Mouse (Mus musculus) testis, adult 2 months (tissue): Measurements from ENCODE around the gene Sox5. TPM values are rescaled to one million over a fixed set of nuclear protein-coding genes. Genes with fewer than 3 reads are reported as not detected.

Source experiments
- H3K27ac ChIP-seq: fragments of 200-500 bp; 2 replicates; pipeline ENCODE4 v1.5.1; 2012; ENCODE audit warnings: low read depth, low read length; ENCODE audit not compliant: control insufficient read depth, insufficient read depth
- H3K27me3 ChIP-seq: fragments of 200-500 bp; 2 replicates; pipeline ENCODE4 v1.6.1; 2012; ENCODE audit warnings: mild to moderate bottlenecking, low read length, moderate library complexity; ENCODE audit not compliant: control insufficient read depth, insufficient read depth
- H3K36me3 ChIP-seq: fragments of 200-500 bp; 2 replicates; pipeline ENCODE4 v1.6.1; 2012; ENCODE audit warnings: mild to moderate bottlenecking, low read length; ENCODE audit not compliant: control insufficient read depth, insufficient read depth
- H3K4me1 ChIP-seq: fragments of 200-500 bp; 2 replicates; pipeline ENCODE4 v1.6.1; 2012; ENCODE audit warnings: low read length; ENCODE audit not compliant: control insufficient read depth, insufficient read depth
- H3K4me3 ChIP-seq: fragments of 200-500 bp; 2 replicates; pipeline ENCODE4 v1.5.1; 2012; ENCODE audit warnings: low read depth, mild to moderate bottlenecking, low read length, moderate library complexity, mixed read lengths; ENCODE audit not compliant: control insufficient read depth
- CTCF ChIP-seq: fragments of 200-500 bp; IDR thresholded peaks from 2 replicates; pipeline ENCODE4 v1.5.1; 2012; ENCODE audit warnings: low read depth, mild to moderate bottlenecking, inconsistent platforms, low read length, moderate library complexity; ENCODE audit not compliant: control insufficient read depth, insufficient read depth, insufficient replicate concordance
- POLR2A ChIP-seq: fragments of 200-500 bp; IDR thresholded peaks from 2 replicates; pipeline ENCODE4 v1.6.1; 2012; ENCODE audit warnings: low read depth, mild to moderate bottlenecking, inconsistent platforms, low read length, moderate library complexity; ENCODE audit not compliant: control insufficient read depth
- polyA plus RNA-seq: library from polyadenylated mRNA; depleted of rRNA; stranded (reverse); fragments of >200 nt; gene quantifications from 2 replicates; pipeline ENCODE4 v1.2.3, GENCODE M21; 2012

Sox5 gene
- polyA plus RNA-seq, 1 experiment: 148 TPM

GRCm38 (mm10) chr6:143918405-143918947 lies 863.3 kb downstream of the Sox5 start:
- Histone ChIP-seq H3K36me3 (no peaks in the 10 kb centered on the region), H3K4me3 (no peak overlapping the region), H3K4me1 (no peaks in the 10 kb centered on the region), H3K27ac (no peak overlapping the region), H3K27me3 (no peaks in the 10 kb centered on the region)
- TF ChIP-seq POLR2A: no peak
- no peak for TF ChIP-seq CTCF

DNA sequence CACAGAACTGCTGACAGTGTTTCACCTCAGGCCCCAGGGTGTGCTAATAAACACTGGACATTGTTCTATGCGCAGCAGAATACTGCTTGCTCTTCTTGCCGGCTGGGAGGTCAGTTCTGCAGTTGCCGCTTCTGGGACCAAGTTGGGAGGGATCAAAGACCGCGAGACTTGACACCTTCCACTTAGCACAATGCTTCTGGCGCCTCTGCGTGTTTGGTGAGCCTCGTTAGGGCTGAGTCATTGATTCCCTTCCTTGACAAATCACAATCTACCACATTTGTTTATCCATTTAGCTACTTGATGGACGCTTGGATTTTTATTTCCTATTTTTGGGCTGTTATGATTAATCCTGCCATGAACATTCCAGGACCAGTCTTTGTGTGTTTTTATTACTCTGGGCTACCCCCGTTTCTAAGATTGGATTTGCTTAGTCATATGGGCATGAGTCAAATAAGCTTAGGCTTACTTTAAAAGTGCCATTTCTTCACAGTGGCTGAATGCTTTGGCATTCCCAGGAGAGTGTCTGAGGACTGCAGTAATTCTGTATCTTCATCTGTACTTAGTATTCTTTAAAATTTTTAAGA lies 865.5 kb downstream of the Sox5 start:
- Histone ChIP-seq H3K36me3 (no peaks in the 10 kb centered on the region), H3K4me1 (no peaks in the 10 kb centered on the region), H3K4me3 (no peak overlapping the region), H3K27me3 (no peaks in the 10 kb centered on the region), H3K27ac (no peak overlapping the region)
- TF ChIP-seq CTCF: no peak
- no peak for TF ChIP-seq POLR2A

GRCm38 (mm10) chr6:143915686-143916085 lies 866.1 kb downstream of the Sox5 start:
- Histone ChIP-seq H3K27me3 (no peaks in the 10 kb centered on the region), H3K27ac (no peak overlapping the region), H3K36me3 (no peaks in the 10 kb centered on the region), H3K4me1 (no peaks in the 10 kb centered on the region), H3K4me3 (no peak overlapping the region)
- TF ChIP-seq POLR2A (no peak), CTCF (no peak)

- H3K4me3 ChIP-seq: no peak overlapping the region
- no peak for TF ChIP-seq POLR2A
- TF ChIP-seq CTCF: no peak
- no peaks in the 10 kb centered on the region for H3K36me3 ChIP-seq
- no peaks in the 10 kb centered on the region for H3K27me3 ChIP-seq
- no peak overlapping the region for H3K27ac ChIP-seq
- H3K4me1 ChIP-seq: no peaks in the 10 kb centered on the region
Measured at GRCm38 (mm10) chr6:143912316-143912715, 869.5 kb downstream of the Sox5 start.

GRCm38 (mm10) chr6:143904693-143905031 lies 877.1 kb downstream of the Sox5 start:
- Histone ChIP-seq H3K36me3 (no peaks in the 10 kb centered on the region), H3K4me1 (no peaks in the 10 kb centered on the region), H3K27me3 (no peaks in the 10 kb centered on the region), H3K27ac (no peak overlapping the region), H3K4me3 (no peak overlapping the region)
- TF ChIP-seq POLR2A: no peak
- TF ChIP-seq CTCF: no peak

DNA sequence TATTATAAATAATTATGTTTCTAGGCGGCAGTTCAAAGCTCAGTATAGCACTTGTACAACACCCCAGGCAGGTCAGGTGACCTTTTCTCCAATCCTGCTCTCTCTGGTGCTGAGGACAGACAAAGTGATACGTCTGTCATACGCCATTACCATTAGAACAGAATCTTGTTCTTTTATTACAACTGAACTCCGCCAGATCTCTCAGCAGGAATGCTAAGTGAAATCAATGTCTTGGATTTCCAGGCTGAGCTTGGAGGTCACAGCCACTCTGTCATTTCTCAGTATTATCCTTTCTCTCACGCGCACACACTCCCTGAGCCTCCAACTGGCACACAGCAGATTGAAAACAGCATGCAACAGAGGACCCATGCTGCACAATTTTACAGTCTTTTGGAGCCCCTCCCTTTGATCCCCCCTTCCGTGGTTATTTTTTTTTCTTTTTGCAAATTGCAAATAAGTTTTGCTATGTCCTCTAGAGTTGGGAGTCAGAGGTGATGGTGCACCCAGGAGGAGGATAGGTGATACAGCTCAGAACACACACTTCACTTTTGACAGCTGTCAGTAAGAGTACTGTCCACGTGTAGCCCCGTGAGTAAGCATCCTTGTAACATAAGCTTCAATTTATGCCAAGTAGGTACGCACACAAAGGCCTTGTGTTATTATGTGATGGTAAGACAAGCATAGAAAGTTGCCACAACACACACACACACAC lies 877.6 kb downstream of the Sox5 start:
- TF ChIP-seq POLR2A (no peak), CTCF (no peak)
- H3K36me3 ChIP-seq: no peaks in the 10 kb centered on the region
- H3K27me3 ChIP-seq: no peaks in the 10 kb centered on the region
- no peaks in the 10 kb centered on the region for H3K4me1 ChIP-seq
- H3K27ac ChIP-seq: no peak overlapping the region
- H3K4me3 ChIP-seq: no peak overlapping the region

GRCm38 (mm10) chr6:143900871-143901270 lies 880.9 kb downstream of the Sox5 start:
- Histone ChIP-seq H3K4me3 (no peak overlapping the region), H3K36me3 (no peaks in the 10 kb centered on the region), H3K27ac (no peak overlapping the region), H3K4me1 (no peaks in the 10 kb centered on the region), H3K27me3 (no peaks in the 10 kb centered on the region)
- TF ChIP-seq CTCF (no peak), POLR2A (no peak)
